27 mouse cellular contexts compared by ENCODE assay signal in the genomic region with DNA sequence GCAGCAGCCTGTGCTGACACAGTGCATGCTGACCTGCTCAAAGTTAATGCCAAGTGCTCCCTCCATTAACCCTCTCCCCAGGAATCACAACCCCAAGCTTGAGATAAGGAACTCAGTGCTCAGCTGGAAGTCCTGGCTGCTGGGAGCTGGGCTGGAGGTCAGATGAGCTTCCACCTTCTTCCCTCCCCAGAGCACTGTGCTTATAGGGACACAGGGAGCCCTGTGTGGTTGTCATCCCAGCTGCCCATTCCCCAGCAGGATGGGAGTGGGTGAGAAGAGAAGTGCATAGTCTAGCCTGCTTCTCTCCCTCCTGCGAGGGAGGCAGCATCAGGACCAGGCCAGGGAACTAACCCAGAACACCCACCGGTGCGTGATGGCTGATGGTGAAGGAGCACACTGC. TPM values are rescaled to one million over a fixed set of nuclear protein-coding genes. Genes with fewer than 3 reads are reported as not detected.
"Had no signal": no experiment of that assay in that cellular context is flagged by ENCODE, and none has a peak within 500 bp of the region (broad histone marks: within the 10 kb centered on the region; RNA-seq: fewer than 3 reads in every experiment).

No protein-coding gene starts in this region.

RNA-seq across cellular contexts. Expression of a gene that starts 19.7 kb away (rescaled TPM):
- polyA plus RNA-seq: heart, embryonic 10.5 days; heart, embryonic 11.5 days; heart, embryonic 12.5 days; heart, embryonic 13.5 days; heart, embryonic 14.5 days; heart, embryonic 15.5 days; heart, embryonic 16.5 days; heart, postnatal 0 days; hindbrain, embryonic 10.5 days; hindbrain, embryonic 11.5 days; hindbrain, embryonic 12.5 days; hindbrain, embryonic 13.5 days; hindbrain, embryonic 14.5 days; hindbrain, embryonic 15.5 days; hindbrain, embryonic 16.5 days; hindbrain, postnatal 0 days; inflammation-experienced regulatory T-cells, adult 6 months; intestine, embryonic 14.5 days; intestine, embryonic 15.5 days; intestine, embryonic 16.5 days; intestine, postnatal 0 days; kidney, adult 2 months; kidney, embryonic 14.5 days; kidney, embryonic 15.5 days; kidney, embryonic 16.5 days; kidney, postnatal 0 days; large intestine, adult 2 months had no signal
